Mouse (Mus musculus): Measurements from ENCODE around the gene Arsb.

DNA sequence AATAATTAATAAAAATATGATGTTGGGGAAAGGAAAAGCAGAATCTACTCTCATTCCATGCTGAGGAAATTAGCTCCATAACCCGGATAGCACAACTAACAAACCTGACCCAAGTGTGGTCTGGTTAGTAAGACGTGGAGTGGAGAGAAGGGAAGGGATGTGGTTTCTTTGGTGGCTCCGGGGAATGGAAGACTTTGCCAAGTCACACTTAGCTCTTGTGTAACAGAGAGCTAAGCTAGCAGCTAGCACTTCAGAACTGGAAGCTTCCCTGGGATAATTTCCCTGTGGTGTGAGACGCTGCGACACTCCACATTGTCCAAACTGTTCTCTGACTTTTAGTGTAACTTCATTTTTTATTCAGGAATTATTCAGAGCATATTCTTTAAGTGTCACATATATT, 198.7 kb downstream of the Arsb start:
- TF ChIP-seq CTCF (conservative IDR thresholded peaks at IDR 0.05; ENCODE audit: insufficient read depth, insufficient read length, low read depth, low read length) (no peak), POLR2A (IDR thresholded peaks at IDR 0.05; ENCODE audit: low read depth, low read length) (no peak)

Measured in kidney, adult 2 months (tissue).